Mouse (Mus musculus): Measurements from ENCODE around the gene Agpat4.

DNA sequence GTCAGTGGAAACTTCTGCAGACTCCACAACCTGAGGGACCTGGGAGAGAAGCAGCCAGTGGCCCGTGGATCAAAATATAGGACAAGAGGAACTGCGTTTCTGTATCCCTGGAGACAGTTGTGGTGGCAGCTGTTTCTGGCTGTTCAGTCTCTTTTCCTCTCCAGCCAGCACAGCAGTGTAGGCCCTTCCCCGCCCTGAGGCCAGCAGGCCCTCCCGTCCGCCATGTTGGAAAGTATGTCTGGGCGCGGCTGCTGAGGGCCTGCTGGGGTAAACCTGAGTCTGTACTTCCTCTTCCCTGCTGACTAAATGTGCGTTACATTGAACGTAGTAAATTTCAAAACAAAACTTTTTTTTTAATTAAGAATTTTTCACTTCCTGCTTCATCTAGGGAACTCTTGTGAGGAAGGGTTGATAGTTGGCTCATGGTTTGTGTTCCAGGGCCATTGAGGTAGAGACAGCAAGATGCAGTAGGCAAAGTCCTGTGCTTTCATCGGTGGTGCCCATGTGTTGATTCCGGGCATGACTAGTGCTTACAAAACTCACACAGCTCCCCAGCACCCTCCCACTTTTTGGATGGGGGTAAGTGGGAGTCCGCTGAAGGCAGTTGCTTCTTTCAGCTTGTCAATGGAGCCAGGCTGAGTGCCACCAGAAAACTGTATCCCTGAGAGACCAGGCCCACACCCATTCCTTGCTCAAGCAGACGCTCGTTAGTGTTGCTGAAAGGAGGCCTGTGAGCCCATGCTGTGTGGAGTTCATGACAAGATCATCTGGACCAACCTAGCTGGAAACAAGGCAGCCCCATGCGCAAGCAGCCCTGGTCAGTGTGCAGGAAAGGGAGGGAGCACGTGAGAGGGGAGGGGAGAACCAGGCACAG, 40.9 kb downstream of the Agpat4 start:
- TF ChIP-seq CTCF (IDR thresholded peaks at IDR 0.05; ENCODE audit: low read depth): no peak
- TF ChIP-seq EP300 (IDR thresholded peaks at IDR 0.05; ENCODE audit: low read depth): no peak

All from liver, postnatal 0 days (tissue).